Mouse (Mus musculus) heart, embryonic 11.5 days (tissue): ENCODE measurements at regions not wholly inside any gene's neighbourhood (a gene's known extent, or its start where the extent isn't known, plus 50 kb on each side); places are given as distances from the start of the nearest gene placed in this dataset.
A peak's percentile ranks its signal among the peaks of the same experiment; 100 is the strongest.

Source experiments
- ATAC-seq: fragments of 200-750 bp; cut with Nextera tagmentation; replicated peaks from 2 replicates; pipeline ENCODE4 v1.8.0; 2017; ENCODE audit warnings: moderate library complexity; ENCODE audit not compliant: insufficient number of reproducible peaks, low FRiP score, low TSS enrichment
- H3K27ac ChIP-seq: fragments of 300-500 bp; sonication (generic); 2 replicates; pipeline ENCODE4 v1.5.1; 2014; ENCODE audit warnings: mild to moderate bottlenecking, low read depth, low read length
- H3K27me3 ChIP-seq: fragments of 300-500 bp; sonication (generic); 2 replicates; pipeline ENCODE4 v1.6.1; 2014; ENCODE audit warnings: mild to moderate bottlenecking, low read length, mixed read lengths; ENCODE audit not compliant: control insufficient read depth, insufficient read depth
- H3K36me3 ChIP-seq: fragments of 300-500 bp; sonication (generic); 2 replicates; pipeline ENCODE4 v1.6.1; 2014; ENCODE audit warnings: mild to moderate bottlenecking, low read length, moderate library complexity, mixed read lengths; ENCODE audit not compliant: control insufficient read depth, insufficient read depth
- H3K4me1 ChIP-seq: fragments of 300-500 bp; sonication (generic); 2 replicates; pipeline ENCODE4 v1.6.1; 2014; ENCODE audit warnings: low read length; ENCODE audit not compliant: control insufficient read depth, insufficient read depth
- H3K4me2 ChIP-seq: fragments of 300-500 bp; sonication (generic); 2 replicates; pipeline ENCODE4 v1.6.1; 2014; ENCODE audit warnings: mild to moderate bottlenecking, moderate library complexity
- H3K4me3 ChIP-seq: fragments of 300-500 bp; sonication (generic); 2 replicates; pipeline ENCODE4 v1.5.1; 2014; ENCODE audit warnings: low read depth, low read length
- H3K9ac ChIP-seq: fragments of 300-500 bp; sonication (generic); 2 replicates; pipeline ENCODE4 v1.6.1; 2014; ENCODE audit warnings: mild to moderate bottlenecking, low read depth, low read length, moderate library complexity
- H3K9me3 ChIP-seq: fragments of 300-500 bp; sonication (generic); replicated peaks from 2 replicates; pipeline ENCODE4 v1.6.1; 2016; ENCODE audit warnings: low read length; ENCODE audit not compliant: control insufficient read depth
- WGBS: fragments of 180-500 bp; shearing (Covaris S2); extraction: QIAGEN DNeasy Blood & Tissue Kit; methylation state at CpG from one replicate; pipeline ENCODE4 v1.1.7; 2014; ENCODE audit not compliant: insufficient replicate concordance; 5-methylcytosine and 5-hydroxymethylcytosine counted together

GRCm38 (mm10) chr8:76748471-76748870 lies 150.8 kb upstream of the Nr3c2 start:
- 51% methylated on average over 1 of the region's 1 CpGs for WGBS
- H3K4me3 ChIP-seq: no peak overlapping the region
- no peak overlapping the region for H3K27ac ChIP-seq
- no peaks in the 10 kb centered on the region for H3K4me1 ChIP-seq
- H3K36me3 ChIP-seq: no peaks in the 10 kb centered on the region
- H3K27me3 ChIP-seq: no peaks in the 10 kb centered on the region
- no peak for ATAC-seq
- no peaks in the 10 kb centered on the region for H3K9me3 ChIP-seq
- no peak overlapping the region for H3K4me2 ChIP-seq
- no peak overlapping the region for H3K9ac ChIP-seq

GRCm38 (mm10) chr8:76750286-76750685 lies 149.0 kb upstream of the Nr3c2 start:
- Histone ChIP-seq H3K9ac (no peak overlapping the region), H3K36me3 (no peaks in the 10 kb centered on the region), H3K27me3 (no peaks in the 10 kb centered on the region), H3K4me2 (no peak overlapping the region), H3K4me1 (no peaks in the 10 kb centered on the region), H3K27ac (no peak overlapping the region), H3K4me3 (no peak overlapping the region), H3K9me3 (no peaks in the 10 kb centered on the region)
- ATAC-seq: no peak
- WGBS: 78% methylated on average over 4 of the region's 4 CpGs

GRCm38 (mm10) chr8:76754166-76754565 lies 145.1 kb upstream of the Nr3c2 start:
- no peak overlapping the region for H3K27ac ChIP-seq
- no peak overlapping the region for H3K4me3 ChIP-seq
- no peak overlapping the region for H3K9ac ChIP-seq
- no peak overlapping the region for H3K4me2 ChIP-seq
- H3K4me1 ChIP-seq: no peaks in the 10 kb centered on the region
- WGBS: 74% methylated on average over 3 of the region's 3 CpGs
- no peak for ATAC-seq
- H3K36me3 ChIP-seq: no peaks in the 10 kb centered on the region
- no peaks in the 10 kb centered on the region for H3K27me3 ChIP-seq
- no peaks in the 10 kb centered on the region for H3K9me3 ChIP-seq

- WGBS: 76% methylated on average over 3 of the region's 3 CpGs
- Histone ChIP-seq H3K4me1 (no peaks in the 10 kb centered on the region), H3K4me3 (no peak overlapping the region), H3K27me3 (no peaks in the 10 kb centered on the region), H3K9me3 (no peaks in the 10 kb centered on the region), H3K4me2 (no peak overlapping the region), H3K9ac (no peak overlapping the region), H3K36me3 (no peaks in the 10 kb centered on the region), H3K27ac (no peak overlapping the region)
- ATAC-seq: no peak
Measured at GRCm38 (mm10) chr8:76764201-76764600, 135.0 kb upstream of the Nr3c2 start.

GRCm38 (mm10) chr8:76768302-76768701 lies 130.9 kb upstream of the Nr3c2 start:
- H3K4me1 ChIP-seq: no peaks in the 10 kb centered on the region
- no peak for ATAC-seq
- no peaks in the 10 kb centered on the region for H3K9me3 ChIP-seq
- H3K9ac ChIP-seq: no peak overlapping the region
- no peak overlapping the region for H3K27ac ChIP-seq
- 77% methylated on average over 5 of the region's 5 CpGs for WGBS
- H3K4me2 ChIP-seq: no peak overlapping the region
- no peak overlapping the region for H3K4me3 ChIP-seq
- H3K36me3 ChIP-seq: no peaks in the 10 kb centered on the region
- H3K27me3 ChIP-seq: no peaks in the 10 kb centered on the region

GRCm38 (mm10) chr8:76787744-76788143 lies 111.5 kb upstream of the Nr3c2 start:
- Histone ChIP-seq H3K4me1 (no peaks in the 10 kb centered on the region), H3K9me3 (no peaks in the 10 kb centered on the region), H3K27ac (no peak overlapping the region), H3K4me2 (no peak overlapping the region), H3K27me3 (no peaks in the 10 kb centered on the region), H3K9ac (no peak overlapping the region), H3K4me3 (no peak overlapping the region), H3K36me3 (no peaks in the 10 kb centered on the region)
- 64% methylated on average over 1 of the region's 1 CpGs for WGBS
- ATAC-seq: no peak

GRCm38 (mm10) chr8:76793891-76794290 lies 105.4 kb upstream of the Nr3c2 start:
- H3K4me2 ChIP-seq: no peak overlapping the region
- 36% methylated on average over 3 of the region's 3 CpGs for WGBS
- H3K9ac ChIP-seq: no peak overlapping the region
- no peak overlapping the region for H3K4me3 ChIP-seq
- H3K36me3 ChIP-seq: no peaks in the 10 kb centered on the region
- H3K27ac ChIP-seq: no peak overlapping the region
- no peaks in the 10 kb centered on the region for H3K9me3 ChIP-seq
- no peaks in the 10 kb centered on the region for H3K4me1 ChIP-seq
- H3K27me3 ChIP-seq: no peaks in the 10 kb centered on the region
- peak; percentile 98 for ATAC-seq

- no peaks in the 10 kb centered on the region for H3K4me1 ChIP-seq
- no peak overlapping the region for H3K4me3 ChIP-seq
- no peaks in the 10 kb centered on the region for H3K36me3 ChIP-seq
- H3K9me3 ChIP-seq: no peaks in the 10 kb centered on the region
- no peak for ATAC-seq
- no peaks in the 10 kb centered on the region for H3K27me3 ChIP-seq
- no peak overlapping the region for H3K27ac ChIP-seq
- H3K4me2 ChIP-seq: no peak overlapping the region
- H3K9ac ChIP-seq: no peak overlapping the region
Measured at GRCm38 (mm10) chr8:76799998-76800397, 99.2 kb upstream of the Nr3c2 start.

- no peaks in the 10 kb centered on the region for H3K27me3 ChIP-seq
- 68% methylated on average over 2 of the region's 2 CpGs for WGBS
Measured at GRCm38 (mm10) chr8:76823456-76823855, 75.8 kb upstream of the Nr3c2 start.

More at GRCm38 (mm10) chr8:76823456-76823855, 75.8 kb upstream of the Nr3c2 start:
- ATAC-seq: no peak
- H3K4me3 ChIP-seq: no peak overlapping the region
- no peaks in the 10 kb centered on the region for H3K9me3 ChIP-seq
- H3K9ac ChIP-seq: no peak overlapping the region
- no peaks in the 10 kb centered on the region for H3K4me1 ChIP-seq
- no peaks in the 10 kb centered on the region for H3K36me3 ChIP-seq
- H3K4me2 ChIP-seq: no peak overlapping the region
- no peak overlapping the region for H3K27ac ChIP-seq
